Mouse (Mus musculus): ENCODE data around the gene Dclre1b. TPM values are rescaled to one million over a fixed set of nuclear protein-coding genes. Genes with fewer than 3 reads are reported as not detected.
A peak's percentile ranks its signal among the peaks of the same experiment; 100 is the strongest.
"Not testable (repeated sequence)": the region's sequence is repeated elsewhere in the genome, so short reads cannot be mapped to it uniquely, and the experiment has no call there.

Dclre1b gene
- polyA plus RNA-seq, 1 experiment from 2014 or later, result 16.8 TPM

GRCm38 (mm10) chr3:103805671-103806070, 3.6 kb downstream of the Dclre1b start:
- Histone ChIP-seq H3K4me3 (no peak overlapping the region), H3K4me2 (no peak overlapping the region), H3K27me3 (replicated peaks) (no peaks in the 10 kb centered on the region), H3K9ac (no peak overlapping the region), H3K27ac (replicated peaks) (no peak overlapping the region), H3K9me3 (no peaks in the 10 kb centered on the region), H3K4me1 (peaks cover 38% of the 10 kb centered on the region), H3K36me3 (peaks cover 47% of the 10 kb centered on the region)
- 98% methylated on average over 1 of the region's 1 CpGs for WGBS
- no peak for ATAC-seq (ENCODE audit: extremely low read depth, insufficient number of reproducible peaks, low FRiP score, low TSS enrichment)

DNA sequence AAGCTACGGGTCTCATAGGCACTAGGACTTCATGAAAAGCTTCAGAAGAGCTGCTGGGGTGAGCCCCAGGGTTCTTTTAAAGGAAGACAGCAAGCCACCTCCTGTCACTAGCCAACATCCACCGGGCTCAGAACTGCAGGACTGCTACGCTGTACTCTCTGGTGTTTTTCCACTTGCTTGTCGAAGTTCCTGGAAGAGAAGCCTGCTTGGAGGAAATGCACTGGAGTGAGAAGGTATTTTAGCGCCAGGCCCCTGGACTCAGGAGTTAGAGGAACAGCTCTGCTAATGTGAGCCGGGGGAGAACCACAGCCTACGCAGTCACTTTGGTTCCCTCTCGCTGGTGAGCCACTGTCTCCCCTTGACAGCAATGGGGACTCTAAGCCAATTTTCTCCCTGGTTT, 6.4 kb downstream of the Dclre1b start:
- peaks cover 23% of the 10 kb centered on the region for H3K4me1 ChIP-seq
- H3K4me2 ChIP-seq, result no peak overlapping the region
- H3K27me3 ChIP-seq (replicated peaks), result no peaks in the 10 kb centered on the region
- no peaks in the 10 kb centered on the region for H3K9me3 ChIP-seq
- no peak for ATAC-seq (ENCODE audit: extremely low read depth, insufficient number of reproducible peaks, low FRiP score, low TSS enrichment)
- H3K36me3 ChIP-seq, result peaks cover 48% of the 10 kb centered on the region
- WGBS, result 77% methylated on average over 8 of the region's 8 CpGs
- H3K27ac ChIP-seq (replicated peaks), result peak overlapping the region; percentile 77
- H3K9ac ChIP-seq, result no peak overlapping the region
- no peak overlapping the region for H3K4me3 ChIP-seq

DNA sequence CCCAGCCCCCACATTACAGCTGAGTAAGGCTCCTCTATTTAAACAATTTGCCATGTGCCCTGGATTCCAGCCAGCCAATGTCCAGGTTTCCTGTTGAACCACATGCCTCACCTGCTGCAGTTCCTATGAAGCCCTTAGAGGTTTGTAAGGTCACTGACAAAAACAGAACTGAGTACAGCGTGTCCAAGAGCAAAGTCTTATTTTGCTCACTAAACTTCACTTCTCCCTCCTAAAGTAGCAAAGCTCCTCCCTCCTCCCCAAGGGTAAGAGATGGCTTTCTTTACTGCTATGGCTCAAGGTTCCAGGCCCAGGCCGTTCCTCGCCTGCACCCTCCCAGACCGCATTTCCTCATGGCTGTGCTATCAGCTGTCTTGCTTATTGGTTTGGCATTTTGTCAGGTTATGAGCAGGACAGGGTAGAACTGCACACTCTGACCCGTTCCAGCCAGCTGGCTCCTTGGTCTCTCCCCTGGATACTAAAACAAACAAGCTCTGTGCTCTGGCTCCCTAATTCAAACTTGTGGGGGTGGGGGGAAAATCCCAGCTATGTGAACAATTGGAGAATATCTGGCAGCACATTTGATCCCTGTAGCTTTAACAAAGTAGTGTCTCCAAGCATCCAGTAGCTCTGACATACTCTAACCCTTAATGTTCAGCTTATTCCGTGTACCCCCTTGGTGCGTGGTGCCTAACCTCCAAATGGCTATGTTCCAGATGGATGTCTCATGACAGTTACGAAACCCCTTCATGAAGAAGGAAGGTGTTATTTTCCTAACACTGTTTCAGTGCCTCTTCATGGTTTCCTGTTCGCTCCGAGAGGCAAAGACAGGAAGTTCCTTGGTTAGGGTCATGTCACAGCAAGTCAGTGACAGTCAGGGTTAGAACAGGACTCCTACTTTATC, 7.4 kb downstream of the Dclre1b start:
- H3K4me1 ChIP-seq, result peaks cover 21% of the 10 kb centered on the region
- H3K36me3 ChIP-seq, result peaks cover 43% of the 10 kb centered on the region
- 0 out of 2 replicates have a peak, but pooled peaks cover under 1% of the 10 kb centered on the region for H3K27me3 ChIP-seq (replicated peaks)
- peak; percentile 56; the same call in 1 of the 2 replicates for ATAC-seq (ENCODE audit: extremely low read depth, insufficient number of reproducible peaks, low FRiP score, low TSS enrichment)
- H3K9me3 ChIP-seq, result no peaks in the 10 kb centered on the region
- H3K9ac ChIP-seq, result peak overlapping the region; percentile 61
- WGBS, result 46% methylated on average over 10 of the region's 10 CpGs
- H3K4me2 ChIP-seq, result peak overlapping the region; percentile 38
- peak overlapping the region; percentile 84 for H3K27ac ChIP-seq (replicated peaks)
- no peak overlapping the region for H3K4me3 ChIP-seq

GRCm38 (mm10) chr3:103799507-103799906, 9.7 kb downstream of the Dclre1b start:
- Histone ChIP-seq H3K4me2 (no peak overlapping the region), H3K27ac (replicated peaks) (no peak overlapping the region), H3K27me3 (replicated peaks) (0 out of 2 replicates have a peak, but pooled peaks cover 2% of the 10 kb centered on the region), H3K4me3 (no peak overlapping the region), H3K9ac (no peak overlapping the region), H3K4me1 (peaks cover 21% of the 10 kb centered on the region), H3K36me3 (peaks cover 22% of the 10 kb centered on the region), H3K9me3 (no peaks in the 10 kb centered on the region)
- 26% methylated on average over 2 of the region's 2 CpGs for WGBS
- peak; percentile 82 for ATAC-seq (ENCODE audit: extremely low read depth, insufficient number of reproducible peaks, low FRiP score, low TSS enrichment)

DNA sequence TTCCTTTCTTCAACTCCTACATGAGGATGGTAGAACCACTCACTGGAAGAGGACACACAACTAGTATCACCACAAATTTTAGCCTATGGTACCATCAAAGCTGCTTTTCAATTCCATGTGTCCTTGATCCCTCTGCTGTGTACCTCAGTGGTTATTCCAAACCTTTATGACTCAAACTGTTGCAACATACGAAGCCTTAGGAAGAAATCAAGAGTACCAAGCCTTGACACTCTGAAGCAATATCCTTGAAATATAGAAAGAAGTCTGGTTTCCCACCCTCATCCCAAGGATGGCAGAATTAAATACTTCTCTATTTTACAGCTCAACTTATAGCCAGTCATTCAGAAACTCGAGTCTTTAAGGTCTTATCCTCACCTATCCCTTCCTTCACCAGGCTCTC, 12.9 kb downstream of the Dclre1b start:
- H3K9ac ChIP-seq, result no peak overlapping the region
- no peak overlapping the region for H3K27ac ChIP-seq (replicated peaks)
- peaks cover 9% of the 10 kb centered on the region for H3K4me1 ChIP-seq
- WGBS, result 58% methylated on average over 2 of the region's 2 CpGs
- H3K27me3 ChIP-seq (replicated peaks), result 0 out of 2 replicates have a peak, but pooled peaks cover 2% of the 10 kb centered on the region
- no peaks in the 10 kb centered on the region for H3K9me3 ChIP-seq
- no peak overlapping the region for H3K4me2 ChIP-seq
- ATAC-seq (ENCODE audit: extremely low read depth, insufficient number of reproducible peaks, low FRiP score, low TSS enrichment), result no peak
- H3K4me3 ChIP-seq, result no peak overlapping the region
- H3K36me3 ChIP-seq, result 0 out of 2 replicates have a peak, but pooled peaks cover 3% of the 10 kb centered on the region

DNA sequence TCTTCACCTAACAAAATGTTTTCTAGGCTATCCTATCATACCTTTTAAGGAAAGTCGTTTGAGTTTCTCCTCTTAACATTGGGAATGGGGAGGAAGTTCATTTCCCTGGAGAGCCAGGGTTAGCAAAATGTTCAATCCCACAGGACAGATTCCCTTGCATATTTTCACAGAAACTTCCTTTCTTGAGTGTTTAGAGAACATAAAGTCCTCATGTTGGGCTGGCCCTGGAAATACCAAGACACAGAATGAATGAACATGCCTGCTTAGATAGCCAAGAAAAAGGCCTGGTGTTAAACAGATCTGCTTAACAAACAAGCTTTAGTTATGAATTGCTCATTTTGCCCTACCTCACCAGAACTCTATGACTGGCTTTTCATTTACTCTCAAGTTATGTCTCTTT, 16.7 kb downstream of the Dclre1b start:
- no peaks in the 10 kb centered on the region for H3K36me3 ChIP-seq
- H3K4me2 ChIP-seq, result peak overlapping the region; percentile 11; the same call in 1 of the 2 replicates
- no peak overlapping the region for H3K4me3 ChIP-seq
- no peaks in the 10 kb centered on the region for H3K9me3 ChIP-seq
- no peak for ATAC-seq (ENCODE audit: extremely low read depth, insufficient number of reproducible peaks, low FRiP score, low TSS enrichment)
- no peak overlapping the region for H3K9ac ChIP-seq
- 71% methylated on average over 1 of the region's 1 CpGs for WGBS
- H3K27ac ChIP-seq (replicated peaks), result no peak overlapping the region
- H3K27me3 ChIP-seq (replicated peaks), result 0 out of 2 replicates have a peak, but pooled peaks cover 2% of the 10 kb centered on the region
- peaks cover 20% of the 10 kb centered on the region for H3K4me1 ChIP-seq

DNA sequence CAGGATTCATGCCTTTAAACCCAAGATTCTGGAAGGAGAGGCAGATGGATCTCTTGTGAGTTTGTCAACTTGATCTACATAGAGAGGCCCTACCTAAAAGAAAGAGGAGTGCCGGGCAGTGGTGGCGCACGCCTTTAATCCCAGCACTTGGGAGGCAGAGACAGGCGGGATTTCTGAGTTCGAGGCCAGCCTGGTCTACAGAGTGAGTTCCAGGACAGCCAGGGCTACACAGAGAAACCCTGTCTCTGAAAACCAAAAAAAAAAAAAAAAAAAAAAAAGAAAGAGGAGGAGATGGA, 17.2 kb downstream of the Dclre1b start:
- H3K9ac ChIP-seq; ATAC-seq (ENCODE audit: extremely low read depth, insufficient number of reproducible peaks, low FRiP score, low TSS enrichment); H3K9me3 ChIP-seq; H3K36me3 ChIP-seq; H3K27me3 ChIP-seq (replicated peaks): not testable (repeated sequence)
- Histone ChIP-seq H3K4me2 (peak overlapping the region; percentile 88), H3K27ac (replicated peaks) (peak overlapping the region; percentile 92), H3K4me1 (peaks cover 25% of the 10 kb centered on the region), H3K4me3 (peak overlapping the region; percentile 97)
- WGBS, result 65% methylated on average over 5 of the region's 5 CpGs

GRCm38 (mm10) chr3:103791230-103792110, 17.8 kb downstream of the Dclre1b start, which contains the start of gene Hipk1:
Gene Hipk1, minus strand, starts transcription at chr3:103791563.
- H3K4me2 ChIP-seq, result peak within 1 kb of the TSS; percentile 88
- H3K9me3 ChIP-seq, result no peaks in the 10 kb centered on the region
- 7% methylated on average over 49 of the region's 49 CpGs for WGBS
- ATAC-seq (ENCODE audit: extremely low read depth, insufficient number of reproducible peaks, low FRiP score, low TSS enrichment), result peak; percentile 86
- peak within 1 kb of the TSS; percentile 97 for H3K9ac ChIP-seq
- H3K4me1 ChIP-seq, result peaks cover 28% of the 10 kb centered on the region
- peak within 1 kb of the TSS; percentile 97 for H3K4me3 ChIP-seq
- no peaks in the 10 kb centered on the region for H3K27me3 ChIP-seq (replicated peaks)
- peak within 1 kb of the TSS; percentile 92 for H3K27ac ChIP-seq (replicated peaks)
- H3K36me3 ChIP-seq, result no peaks in the 10 kb centered on the region

- no peaks in the 10 kb centered on the region for H3K27me3 ChIP-seq (replicated peaks)
- peaks cover 34% of the 10 kb centered on the region for H3K4me1 ChIP-seq
- peak overlapping the region; percentile 92 for H3K27ac ChIP-seq (replicated peaks)
- H3K36me3 ChIP-seq, result no peaks in the 10 kb centered on the region
- peak overlapping the region; percentile 88 for H3K4me2 ChIP-seq
- H3K9ac ChIP-seq, result peak overlapping the region; percentile 97
- peak; percentile 66 for ATAC-seq (ENCODE audit: extremely low read depth, insufficient number of reproducible peaks, low FRiP score, low TSS enrichment)
- H3K4me3 ChIP-seq, result peak overlapping the region; percentile 97
- H3K9me3 ChIP-seq, result no peaks in the 10 kb centered on the region
- WGBS, result under 1% methylated on average over 54 of the region's 61 CpGs
Observed at GRCm38 (mm10) chr3:103790346-103791145, 18.7 kb downstream of the Dclre1b start.

DNA sequence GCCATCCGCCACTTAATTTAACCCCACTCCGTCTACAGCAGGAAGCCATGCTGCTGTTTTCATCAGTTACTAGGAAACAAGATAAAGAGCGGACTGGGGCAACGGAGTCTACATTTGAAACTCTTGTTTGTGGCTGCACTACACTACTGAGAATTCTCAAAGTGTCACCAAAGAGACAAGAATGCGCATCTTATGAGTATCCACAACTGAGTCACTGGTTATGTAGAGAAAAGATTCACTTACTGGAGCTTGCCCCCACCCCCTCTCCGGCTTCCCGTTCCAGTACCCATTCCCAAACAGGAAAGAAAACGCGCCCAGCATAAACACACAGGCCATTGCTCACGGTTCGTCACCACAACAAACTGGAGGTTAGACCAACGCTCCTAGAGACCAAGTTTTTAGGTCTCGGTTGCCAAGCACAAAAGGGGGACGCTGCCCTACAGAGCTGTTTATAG, 19.3 kb downstream of the Dclre1b start:
- no peak for ATAC-seq (ENCODE audit: extremely low read depth, insufficient number of reproducible peaks, low FRiP score, low TSS enrichment)
- H3K4me2 ChIP-seq, result peak overlapping the region; percentile 88
- peak overlapping the region; percentile 97 for H3K4me3 ChIP-seq
- H3K9me3 ChIP-seq, result no peaks in the 10 kb centered on the region
- no peaks in the 10 kb centered on the region for H3K27me3 ChIP-seq (replicated peaks)
- H3K27ac ChIP-seq (replicated peaks), result peak overlapping the region; percentile 92
- no peaks in the 10 kb centered on the region for H3K36me3 ChIP-seq
- under 1% methylated on average over 14 of the region's 14 CpGs for WGBS
- peaks cover 40% of the 10 kb centered on the region for H3K4me1 ChIP-seq
- H3K9ac ChIP-seq, result peak overlapping the region; percentile 97
